Mouse (Mus musculus): Measurements from ENCODE around the gene Nxnl1. TPM values are rescaled to one million over a fixed set of nuclear protein-coding genes. Genes with fewer than 3 reads are reported as not detected.
A peak's percentile ranks its signal among the peaks of the same experiment; 100 is the strongest.
"Not testable (repeated sequence)": the region's sequence is repeated elsewhere in the genome, so short reads cannot be mapped to it uniquely, and the experiment has no call there.

The Nxnl1 gene
- polyA plus RNA-seq, 1 experiment from 2014 or later: 0.27 TPM

DNA sequence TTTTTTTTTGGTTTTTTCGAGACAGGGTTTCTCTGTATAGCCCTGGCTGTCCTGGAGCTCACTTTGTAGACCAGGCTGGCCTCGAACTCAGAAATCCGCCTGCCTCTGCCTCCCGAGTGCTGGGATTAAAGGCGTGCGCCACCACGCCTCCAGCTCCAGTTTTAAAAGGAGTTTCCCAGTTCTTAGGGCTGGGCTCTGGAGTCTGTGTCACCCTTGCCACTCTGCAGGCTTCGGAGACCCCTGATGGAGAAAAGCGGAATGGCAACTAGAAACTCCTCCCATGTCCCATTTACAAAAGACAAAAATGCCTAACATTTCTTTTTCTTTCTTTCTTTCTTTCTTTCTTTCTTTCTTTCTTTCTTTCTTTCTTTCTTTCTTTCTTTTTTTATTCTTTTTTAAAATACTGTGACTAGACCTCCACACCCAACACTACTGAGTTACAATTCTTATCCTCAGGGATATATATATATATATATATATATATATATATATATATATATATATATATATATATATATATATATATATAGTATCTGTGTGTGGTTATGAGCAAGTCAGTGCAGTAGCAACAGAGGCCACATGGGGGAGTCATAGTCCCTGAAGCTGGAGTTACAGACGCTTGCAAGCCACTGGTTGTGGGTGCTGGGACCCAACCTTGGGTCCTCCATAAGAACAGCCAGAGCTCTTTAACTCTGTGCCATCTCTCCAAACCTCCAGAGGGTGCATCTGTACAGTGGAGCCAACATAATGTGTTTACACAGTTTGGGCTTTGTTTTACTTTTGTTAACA lies 47.2 kb downstream of the Nxnl1 start:
- H3K4me2 ChIP-seq (replicated peaks; ENCODE audit: low read depth, low read length); ATAC-seq (ENCODE audit: low FRiP score, low TSS enrichment); H3K9me3 ChIP-seq (ENCODE audit: control insufficient read depth, low read length); H3K27me3 ChIP-seq (ENCODE audit: control insufficient read depth, insufficient read depth, low read length); H3K36me3 ChIP-seq (ENCODE audit: control insufficient read depth, insufficient read depth, low read length); H3K4me3 ChIP-seq (ENCODE audit: low read length); H3K9ac ChIP-seq (ENCODE audit: low read depth, low read length); H3K4me1 ChIP-seq (ENCODE audit: control insufficient read depth, insufficient read depth, low read length); H3K27ac ChIP-seq (ENCODE audit: low read depth, low read length): not testable (repeated sequence)
- WGBS: 49% methylated on average over 9 of the region's 10 CpGs

DNA sequence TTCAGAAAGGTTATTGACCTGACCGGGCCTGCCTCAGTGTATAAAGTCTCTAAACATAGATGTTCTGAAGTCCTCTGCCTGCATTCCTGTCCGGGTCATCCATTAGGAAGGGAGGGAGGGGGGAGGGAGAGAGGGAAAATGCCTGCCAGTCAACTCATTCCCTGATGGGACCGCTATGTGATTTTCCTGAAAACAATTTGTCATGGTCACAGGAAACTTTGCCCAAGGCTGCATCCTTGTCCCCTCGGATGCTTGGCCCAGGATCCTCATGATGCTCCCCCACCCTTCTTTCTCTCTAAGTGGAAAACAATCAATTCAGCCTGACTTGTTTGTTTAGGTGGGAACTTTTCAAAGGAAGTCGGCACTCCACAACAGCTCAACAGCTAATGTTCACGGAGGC lies 49.6 kb downstream of the Nxnl1 start:
- 14% methylated on average over 6 of the region's 6 CpGs for WGBS
- Histone ChIP-seq H3K36me3 (ENCODE audit: control insufficient read depth, insufficient read depth, low read length) (no peaks in the 10 kb centered on the region), H3K27ac (ENCODE audit: low read depth, low read length) (peak overlapping the region; percentile 20; the same call in 1 of the 2 replicates), H3K4me1 (ENCODE audit: control insufficient read depth, insufficient read depth, low read length) (no peaks in the 10 kb centered on the region), H3K27me3 (ENCODE audit: control insufficient read depth, insufficient read depth, low read length) (no peaks in the 10 kb centered on the region), H3K4me3 (ENCODE audit: low read length) (no peak overlapping the region), H3K4me2 (replicated peaks; ENCODE audit: low read depth, low read length) (no peak overlapping the region), H3K9ac (ENCODE audit: low read depth, low read length) (no peak overlapping the region), H3K9me3 (ENCODE audit: control insufficient read depth, low read length) (no peaks in the 10 kb centered on the region)
- ATAC-seq (ENCODE audit: low FRiP score, low TSS enrichment): no peak

DNA sequence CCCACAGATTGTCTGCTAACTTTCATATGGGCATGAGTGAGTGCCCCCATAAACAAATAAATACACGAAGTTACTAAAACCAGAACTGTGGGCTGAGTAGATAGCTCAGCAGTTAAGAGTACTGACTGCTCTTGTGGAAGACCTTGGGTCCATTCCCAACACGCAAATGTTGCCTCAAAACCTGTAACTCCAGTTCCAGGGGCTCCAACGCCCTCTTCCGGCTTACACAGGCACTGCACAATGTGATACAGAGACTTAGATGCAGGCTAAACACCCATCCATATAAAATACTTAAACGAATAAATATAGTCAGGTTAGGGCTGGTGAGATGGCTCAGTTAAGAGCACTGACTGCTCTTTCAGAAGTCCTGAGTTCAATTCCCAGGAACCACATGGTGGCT lies 51.4 kb downstream of the Nxnl1 start:
- no peak overlapping the region for H3K9ac ChIP-seq (ENCODE audit: low read depth, low read length)
- H3K4me3 ChIP-seq (ENCODE audit: low read length): no peak overlapping the region
- H3K4me2 ChIP-seq (replicated peaks; ENCODE audit: low read depth, low read length): no peak overlapping the region
- H3K9me3 ChIP-seq (ENCODE audit: control insufficient read depth, low read length): no peaks in the 10 kb centered on the region
- no peaks in the 10 kb centered on the region for H3K36me3 ChIP-seq (ENCODE audit: control insufficient read depth, insufficient read depth, low read length)
- H3K4me1 ChIP-seq (ENCODE audit: control insufficient read depth, insufficient read depth, low read length): no peaks in the 10 kb centered on the region
- no peak for ATAC-seq (ENCODE audit: low FRiP score, low TSS enrichment)
- no peak overlapping the region for H3K27ac ChIP-seq (ENCODE audit: low read depth, low read length)
- WGBS: 79% methylated on average over 5 of the region's 5 CpGs
- H3K27me3 ChIP-seq (ENCODE audit: control insufficient read depth, insufficient read depth, low read length): no peaks in the 10 kb centered on the region

DNA sequence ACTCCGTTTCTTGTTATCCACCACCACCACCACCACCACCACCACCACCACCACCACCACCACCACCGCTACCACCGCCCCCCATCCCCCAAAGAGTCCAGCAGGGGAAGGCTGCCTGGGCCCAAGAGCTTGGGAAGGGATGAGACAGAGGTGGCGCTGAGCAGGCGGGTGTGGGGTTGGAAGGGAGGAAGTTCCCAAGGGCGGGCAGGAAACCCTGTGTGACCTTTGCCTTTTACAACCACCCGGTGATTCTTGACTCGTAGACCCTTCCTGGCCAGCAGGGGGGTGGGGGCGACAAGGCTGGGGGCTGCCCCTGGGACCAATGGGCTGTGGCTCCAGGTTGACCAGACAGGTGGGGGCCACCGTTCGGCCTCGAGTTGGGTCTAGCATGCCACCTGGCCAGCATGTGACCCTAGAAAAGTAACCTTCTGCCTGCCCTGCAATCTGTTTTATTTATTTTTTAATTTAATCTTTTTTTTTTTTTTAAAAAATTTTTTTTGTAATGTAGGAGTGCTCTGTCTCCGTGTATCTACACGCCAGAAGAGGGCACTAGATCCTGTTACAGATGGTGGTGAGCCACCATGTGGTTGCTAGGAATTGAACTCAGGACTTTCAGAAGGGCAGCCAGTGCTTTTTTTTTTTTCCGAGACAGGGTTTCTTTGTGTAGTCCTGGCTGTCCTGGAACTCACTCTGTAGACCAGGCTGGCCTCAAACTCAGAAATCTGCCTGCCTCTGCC lies 53.2 kb downstream of the Nxnl1 start:
- H3K9ac ChIP-seq (ENCODE audit: low read depth, low read length): no peak overlapping the region
- H3K27me3 ChIP-seq (ENCODE audit: control insufficient read depth, insufficient read depth, low read length): peaks cover 8% of the 10 kb centered on the region
- 69% methylated on average over 15 of the region's 15 CpGs for WGBS
- no peak for ATAC-seq (ENCODE audit: low FRiP score, low TSS enrichment)
- no peaks in the 10 kb centered on the region for H3K36me3 ChIP-seq (ENCODE audit: control insufficient read depth, insufficient read depth, low read length)
- no peak overlapping the region for H3K4me2 ChIP-seq (replicated peaks; ENCODE audit: low read depth, low read length)
- peaks cover 2% of the 10 kb centered on the region; the same call in 1 of the 2 replicates for H3K4me1 ChIP-seq (ENCODE audit: control insufficient read depth, insufficient read depth, low read length)
- H3K9me3 ChIP-seq (ENCODE audit: control insufficient read depth, low read length): no peaks in the 10 kb centered on the region
- H3K4me3 ChIP-seq (ENCODE audit: low read length): no peak overlapping the region
- no peak overlapping the region for H3K27ac ChIP-seq (ENCODE audit: low read depth, low read length)

DNA sequence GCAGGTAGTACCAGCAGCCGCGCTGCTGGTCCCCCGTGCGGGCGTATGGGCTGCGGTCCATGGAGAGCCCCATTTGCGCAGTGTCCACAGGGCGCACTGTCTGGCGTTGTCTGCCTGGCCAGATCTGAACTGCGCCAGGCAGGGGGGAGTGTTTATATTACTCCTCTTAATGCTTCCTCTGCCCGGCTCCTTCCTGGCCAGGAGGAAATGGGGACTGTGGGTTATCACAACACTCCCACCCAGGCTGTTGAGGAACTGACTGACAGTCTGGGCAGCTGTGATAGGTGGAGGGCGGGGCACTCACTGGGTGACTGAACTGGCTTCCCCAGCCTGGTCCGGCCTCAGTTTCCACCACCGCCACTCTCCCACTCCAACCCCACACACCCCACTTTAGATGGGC lies 54.8 kb downstream of the Nxnl1 start, which contains the start of gene Plvap:
Gene Plvap (minus strand): TSS at position 109 of the 400 bp plus-strand sequence.
- Histone ChIP-seq H3K9ac (ENCODE audit: low read depth, low read length) (peak within 1 kb of the TSS; percentile 37; the same call in 1 of the 2 replicates), H3K4me3 (ENCODE audit: low read length) (peak within 1 kb of the TSS; percentile 27)
- 25% methylated on average over 14 of the region's 14 CpGs for WGBS

More for the DNA sequence above, 54.8 kb downstream of the Nxnl1 start, which contains the start of gene Plvap:
- Histone ChIP-seq H3K4me2 (replicated peaks; ENCODE audit: low read depth, low read length) (peak within 1 kb of the TSS; percentile 26; the same call in 1 of the 2 replicates), H3K9me3 (ENCODE audit: control insufficient read depth, low read length) (no peaks in the 10 kb centered on the region), H3K27ac (ENCODE audit: low read depth, low read length) (0 out of 2 replicates have a peak within 1 kb of the TSS, but pooled peaks have one; percentile 48), H3K4me1 (ENCODE audit: control insufficient read depth, insufficient read depth, low read length) (peaks cover 11% of the 10 kb centered on the region; the same call in 1 of the 2 replicates), H3K27me3 (ENCODE audit: control insufficient read depth, insufficient read depth, low read length) (peaks cover 21% of the 10 kb centered on the region), H3K36me3 (ENCODE audit: control insufficient read depth, insufficient read depth, low read length) (no peaks in the 10 kb centered on the region)
- peak; percentile 49 for ATAC-seq (ENCODE audit: low FRiP score, low TSS enrichment)

Other genes with a start within 250 kb of the Nxnl1 start
- gene Use1, start 199.8 kb downstream of the Nxnl1 start, polyA plus RNA-seq (2014; fragmentation: Nextera tagmentation; extraction: Ambion mirVana): 112 and 115 TPM in 2 replicates
- 4.6 and 5.2 TPM in 2 replicates for gene Ocel1, start 195.3 kb downstream of the Nxnl1 start, polyA plus RNA-seq (2014; fragmentation: Nextera tagmentation; extraction: Ambion mirVana)
- gene Nr2f6, start 184.6 kb downstream of the Nxnl1 start, polyA plus RNA-seq (2014; fragmentation: Nextera tagmentation; extraction: Ambion mirVana): 134 and 149 TPM in 2 replicates
- 10.4 and 12.3 TPM in 2 replicates for gene Ushbp1, start 170.8 kb downstream of the Nxnl1 start, polyA plus RNA-seq (2014; fragmentation: Nextera tagmentation; extraction: Ambion mirVana)
- 107 and 125 TPM in 2 replicates for gene Babam1, start 169.7 kb downstream of the Nxnl1 start, polyA plus RNA-seq (2014; fragmentation: Nextera tagmentation; extraction: Ambion mirVana)
- gene Ankle1, start 160.6 kb downstream of the Nxnl1 start, polyA plus RNA-seq (2014; fragmentation: Nextera tagmentation; extraction: Ambion mirVana): 28.5 and 38.2 TPM in 2 replicates
- 26.5 and 32.5 TPM in 2 replicates for gene Abhd8, start 102.9 kb downstream of the Nxnl1 start, polyA plus RNA-seq (2014; fragmentation: Nextera tagmentation; extraction: Ambion mirVana)
- 178 and 192 TPM in 2 replicates for gene Mrpl34, start 101.6 kb downstream of the Nxnl1 start, polyA plus RNA-seq (2014; fragmentation: Nextera tagmentation; extraction: Ambion mirVana)
- 106 and 113 TPM in 2 replicates for gene Dda1, start 97.4 kb downstream of the Nxnl1 start, polyA plus RNA-seq (2014; fragmentation: Nextera tagmentation; extraction: Ambion mirVana)
- 2.9 and 3.4 TPM in 2 replicates for gene Ano8, start 80.6 kb downstream of the Nxnl1 start, polyA plus RNA-seq (2014; fragmentation: Nextera tagmentation; extraction: Ambion mirVana)
- gene Gtpbp3, start 78.5 kb downstream of the Nxnl1 start, polyA plus RNA-seq (2014; fragmentation: Nextera tagmentation; extraction: Ambion mirVana): 6.6 and 8.4 TPM in 2 replicates
- gene Plvap, start 54.8 kb downstream of the Nxnl1 start, polyA plus RNA-seq (2014; fragmentation: Nextera tagmentation; extraction: Ambion mirVana): 117 and 123 TPM in 2 replicates
- gene Ccdc194, start 40.9 kb downstream of the Nxnl1 start, polyA plus RNA-seq (2014; fragmentation: Nextera tagmentation; extraction: Ambion mirVana): 0.27 and 0.34 TPM in 2 replicates
- gene Bst2, start 29.1 kb downstream of the Nxnl1 start, polyA plus RNA-seq (2014; fragmentation: Nextera tagmentation; extraction: Ambion mirVana): 8.6 and 17.1 TPM in 2 replicates
- 98.7 and 111 TPM in 2 replicates for gene Mvb12a, start 23.7 kb downstream of the Nxnl1 start, polyA plus RNA-seq (2014; fragmentation: Nextera tagmentation; extraction: Ambion mirVana)
- gene Tmem221, start 7.7 kb downstream of the Nxnl1 start, polyA plus RNA-seq (2014; fragmentation: Nextera tagmentation; extraction: Ambion mirVana): 8.2 and 11.2 TPM in 2 replicates
- gene Slc27a1, start 2.3 kb upstream of the Nxnl1 start, polyA plus RNA-seq (2014; fragmentation: Nextera tagmentation; extraction: Ambion mirVana): 26.5 and 30.9 TPM in 2 replicates
- gene Pgls, start 25.6 kb upstream of the Nxnl1 start, polyA plus RNA-seq (2014; fragmentation: Nextera tagmentation; extraction: Ambion mirVana): 283 and 289 TPM in 2 replicates
- gene Fam129c, start 31.0 kb upstream of the Nxnl1 start, polyA plus RNA-seq (2014; fragmentation: Nextera tagmentation; extraction: Ambion mirVana): 2.7 and 3.4 TPM in 2 replicates
- 61.4 and 76.8 TPM in 2 replicates for gene Colgalt1, start 44.4 kb upstream of the Nxnl1 start, polyA plus RNA-seq (2014; fragmentation: Nextera tagmentation; extraction: Ambion mirVana)
- 0.50 and 0.53 TPM in 2 replicates for gene Unc13a, start 105.2 kb upstream of the Nxnl1 start, polyA plus RNA-seq (2014; fragmentation: Nextera tagmentation; extraction: Ambion mirVana)
- 3.0 and 5.2 TPM in 2 replicates for gene Jak3, start 109.7 kb upstream of the Nxnl1 start, polyA plus RNA-seq (2014; fragmentation: Nextera tagmentation; extraction: Ambion mirVana)
- gene Insl3, start 122.6 kb upstream of the Nxnl1 start, polyA plus RNA-seq (2014; fragmentation: Nextera tagmentation; extraction: Ambion mirVana): 1.2 TPM in 1 of 2 replicates, not detected in the other
- 1.1 and 1.6 TPM in 2 replicates for gene B3gnt3, start 135.2 kb upstream of the Nxnl1 start, polyA plus RNA-seq (2014; fragmentation: Nextera tagmentation; extraction: Ambion mirVana)
- gene Fcho1, start 159.1 kb upstream of the Nxnl1 start, polyA plus RNA-seq (2014; fragmentation: Nextera tagmentation; extraction: Ambion mirVana): 5.5 and 6.5 TPM in 2 replicates